ENCODE assay signal across 9 mouse cellular contexts in genomic region chr7:95617370-95617769, GRCm38 (mm10).
DNase-seq lines count a peak whose midpoint lies in the region; ATAC-seq and TF ChIP-seq lines count a peak whose summit lies in the region.
"Had no signal": no experiment of that assay in that cellular context is flagged by ENCODE, and none has a peak within 500 bp of the region (broad histone marks: within the 10 kb centered on the region; RNA-seq: fewer than 3 reads in every experiment).

No protein-coding gene starts in this region.

- no peaks in the 10 kb centered on the region for H3K27me3 ChIP-seq in liver, adult 2 months (ENCODE audit: control insufficient read depth, insufficient read depth, low read length)
- H3K27me3 ChIP-seq in liver, postnatal 0 days (ENCODE audit: insufficient read depth, low read length) = no peaks in the 10 kb centered on the region

- no peak for TF ChIP-seq POLR2A in liver, adult 2 months (IDR thresholded peaks at IDR 0.05; ENCODE audit: extremely low read depth, insufficient read depth, low read length)

- 66% methylated on average over 2 of the region's 2 CpGs for WGBS in liver, adult 2 months
- 44% methylated on average over 2 of the region's 2 CpGs for WGBS in liver, postnatal 0 days (ENCODE audit: insufficient replicate concordance)

- no peak for TF ChIP-seq CTCF in liver, adult 2 months (IDR thresholded peaks at IDR 0.05; ENCODE audit: low read depth, low read length)
- no peak for TF ChIP-seq CTCF in liver, postnatal 0 days (IDR thresholded peaks at IDR 0.05; ENCODE audit: low read depth)

- H3K4me2 ChIP-seq in liver, postnatal 0 days (ENCODE audit: low read depth, low read length) = no peak overlapping the region

- no peaks in the 10 kb centered on the region for H3K4me1 ChIP-seq in liver, adult 2 months (ENCODE audit: control insufficient read depth, insufficient read depth, low read length)
- H3K4me1 ChIP-seq in liver, postnatal 0 days (ENCODE audit: insufficient read depth) = no peaks in the 10 kb centered on the region

- peak; percentile 73 to 75 for DNase-seq in cerebellum, postnatal 10 days
- no peak for DNase-seq in cerebellum, adult 11-12 months
- DNase-seq in liver, adult 2 months (ENCODE audit: extremely low read depth, low read depth, low spot score) = peak; percentile 10
- DNase-seq in liver, postnatal 0 days = no peak
- peak; percentile 13 for DNase-seq in left cerebral cortex, adult 11 months (ENCODE audit: low spot score)
- DNase-seq in right cerebral cortex, postnatal 4 days = peak; percentile 39
- DNase-seq in thymus, postnatal 4 days = no peak
- DNase-seq in thymus, postnatal 0 days (ENCODE audit: low spot score) = no peak

- H3K4me3 ChIP-seq in liver, adult 2 months (ENCODE audit: insufficient read depth, low read depth, low read length) = no peak overlapping the region
- H3K4me3 ChIP-seq in liver, postnatal 0 days (ENCODE audit: low read depth, low read length) = no peak overlapping the region

- H3K9ac ChIP-seq in liver, adult 2 months (ENCODE audit: low read depth, low read length) = no peak overlapping the region
- no peak overlapping the region for H3K9ac ChIP-seq in liver, postnatal 0 days (replicated peaks)
- H3K9ac ChIP-seq: liver, embryonic 14.5 days had no signal

- TF ChIP-seq EP300 in liver, postnatal 0 days (IDR thresholded peaks at IDR 0.05; ENCODE audit: low read depth) = no peak

- H3K36me3 ChIP-seq in liver, adult 2 months (ENCODE audit: control insufficient read depth, insufficient read depth, low read length) = no peaks in the 10 kb centered on the region
- no peaks in the 10 kb centered on the region for H3K36me3 ChIP-seq in liver, postnatal 0 days (replicated peaks; ENCODE audit: insufficient read depth, low read length)

- no peaks in the 10 kb centered on the region for H3K79me2 ChIP-seq in liver, adult 2 months (ENCODE audit: control insufficient read depth, insufficient read depth, low read length)

- H3K9me3 ChIP-seq in liver, postnatal 0 days (ENCODE audit: low read length) = no peaks in the 10 kb centered on the region

- ATAC-seq in liver, postnatal 0 days = no peak

- no peak overlapping the region for H3K27ac ChIP-seq in liver, adult 2 months (replicated peaks; ENCODE audit: insufficient read depth, low read depth, low read length)
- H3K27ac ChIP-seq in liver, postnatal 0 days (ENCODE audit: low read depth) = no peak overlapping the region
- H3K27ac ChIP-seq: liver, embryonic 14.5 days had no signal

Comparison
In these comparisons a context has a peak if more than half of its experiments do, and no peak if none do; other contexts are left out.
1. DNase-seq: peak in cerebellum, postnatal 10 days (2 of 2), liver, adult 2 months (single experiment), left cerebral cortex, adult 11 months (single experiment) and right cerebral cortex, postnatal 4 days (single experiment); none in cerebellum, adult 11-12 months (single experiment), liver, postnatal 0 days (single experiment), thymus, postnatal 4 days (single experiment) and thymus, postnatal 0 days (single experiment).